Mouse (Mus musculus) kidney, adult 8-10 months (tissue): Measurements from ENCODE around the gene Vmn2r40.
"Not testable (repeated sequence)": the region's sequence is repeated elsewhere in the genome, so short reads cannot be mapped to it uniquely, and the experiment has no call there.

Experiments used
- DNase-seq, 2 experiments: peaks; one replicate each; pipeline ENCODE4 v3.0.0; 2022

Vmn2r40 gene

GRCm38 (mm10) chr7:8931335-8931734 is at the start of gene Vmn2r40:
Gene Vmn2r40, minus strand, starts transcription at chr7:8931435.
- not testable (repeated sequence) for DNase-seq
